Mouse (Mus musculus) skeletal muscle tissue, postnatal 0 days (tissue): Measurements from ENCODE around the gene Pitpnm2. TPM values are rescaled to one million over a fixed set of nuclear protein-coding genes. Genes with fewer than 3 reads are reported as not detected.

ENCODE experiments used
- polyA plus RNA-seq: library from polyadenylated mRNA; unstranded; fragments of >200 nt; fragmentation: Nextera tagmentation; extraction: Ambion mirVana; gene quantifications from 2 replicates; pipeline ENCODE4 v1.2.1, GENCODE M21; 2015

Pitpnm2 gene
- polyA plus RNA-seq: 2.0 and 2.3 TPM in 2 replicates

GRCm38 (mm10) chr5:124249614-124250591 is at the start of gene Pitpnm2:
Gene Pitpnm2, minus strand, starts transcription at chr5:124249760.

GRCm38 (mm10) chr5:124115990-124116845 is 133.3 kb downstream of the Pitpnm2 start, which contains the start of gene Arl6ip4:
Gene Arl6ip4, plus strand, starts transcription at chr5:124116089.

GRCm38 (mm10) chr5:124111742-124112497 is 137.6 kb downstream of the Pitpnm2 start, which contains the start of gene Ogfod2:
Gene Ogfod2, plus strand, starts transcription at chr5:124112297.

DNA sequence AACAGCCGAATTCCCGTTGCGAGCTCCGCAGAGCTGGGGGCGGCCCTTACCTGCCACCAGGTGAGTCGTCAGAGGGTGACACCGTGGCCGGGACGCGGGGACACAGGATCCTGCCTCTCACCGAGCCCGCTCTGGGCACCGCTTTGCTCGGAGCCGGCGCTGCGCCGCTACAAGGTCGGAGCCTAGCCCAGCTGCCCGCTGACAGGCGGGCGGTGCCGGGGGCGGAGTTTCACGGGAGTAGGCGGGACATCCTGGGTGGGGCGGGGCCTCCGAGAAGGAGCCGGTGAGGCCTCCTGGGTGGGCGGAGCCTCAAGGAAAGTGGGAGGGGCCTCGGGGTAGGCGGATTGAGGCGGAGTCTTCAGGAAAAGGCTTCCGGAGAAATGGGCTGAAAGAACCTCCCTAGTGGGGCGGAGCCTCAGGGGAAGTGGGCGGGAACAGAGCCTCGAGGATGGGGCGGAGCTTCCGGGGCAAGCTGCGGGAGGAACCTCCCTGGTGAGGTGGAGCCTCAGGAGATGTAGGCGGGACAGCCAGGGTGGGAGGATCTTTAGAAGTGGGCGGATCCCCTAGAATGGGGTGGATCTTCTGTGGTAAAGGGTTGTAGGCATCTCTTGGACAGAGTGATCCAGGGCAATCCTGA is 153.8 kb downstream of the Pitpnm2 start, which contains the start of gene Abcb9:
Gene Abcb9, minus strand, starts transcription at position 203 of the 637 bp plus-strand sequence.

Other genes with a start within 250 kb of the Pitpnm2 start
- 19.5 and 20.9 TPM in 2 replicates for gene Vps37b, start 217.5 kb downstream of the Pitpnm2 start, polyA plus RNA-seq
- gene Abcb9, start 154.0 kb downstream of the Pitpnm2 start, polyA plus RNA-seq: 2.9 and 3.6 TPM in 2 replicates
- 11.4 and 13.7 TPM in 2 replicates for gene Ogfod2, start 137.5 kb downstream of the Pitpnm2 start, polyA plus RNA-seq
- 80.7 and 91.8 TPM in 2 replicates for gene Arl6ip4, start 133.7 kb downstream of the Pitpnm2 start, polyA plus RNA-seq
- gene Mphosph9, start 78.2 kb upstream of the Pitpnm2 start, polyA plus RNA-seq: 3.2 and 3.8 TPM in 2 replicates
- 7.6 and 8.5 TPM in 2 replicates for gene 2810006K23Rik, start 78.3 kb upstream of the Pitpnm2 start, polyA plus RNA-seq
- gene Cdk2ap1, start 113.3 kb upstream of the Pitpnm2 start, polyA plus RNA-seq: 61.2 and 82.7 TPM in 2 replicates
- gene Sbno1, start 176.2 kb upstream of the Pitpnm2 start, polyA plus RNA-seq: 35.2 and 36.9 TPM in 2 replicates
- 18.0 and 26.4 TPM in 2 replicates for gene Kmt5a, start 190.2 kb upstream of the Pitpnm2 start, polyA plus RNA-seq
- 14.4 and 23.1 TPM in 2 replicates for gene Rilpl2, start 228.6 kb upstream of the Pitpnm2 start, polyA plus RNA-seq
- 13.4 and 15.0 TPM in 2 replicates for gene Snrnp35, start 233.4 kb upstream of the Pitpnm2 start, polyA plus RNA-seq